Mouse (Mus musculus): Measurements from ENCODE around the gene Mrpl42. TPM values are rescaled to one million over a fixed set of nuclear protein-coding genes. Genes with fewer than 3 reads are reported as not detected.

The Mrpl42 gene
- polyA plus RNA-seq, 1 experiment from 2014 or later: 350 TPM

DNA sequence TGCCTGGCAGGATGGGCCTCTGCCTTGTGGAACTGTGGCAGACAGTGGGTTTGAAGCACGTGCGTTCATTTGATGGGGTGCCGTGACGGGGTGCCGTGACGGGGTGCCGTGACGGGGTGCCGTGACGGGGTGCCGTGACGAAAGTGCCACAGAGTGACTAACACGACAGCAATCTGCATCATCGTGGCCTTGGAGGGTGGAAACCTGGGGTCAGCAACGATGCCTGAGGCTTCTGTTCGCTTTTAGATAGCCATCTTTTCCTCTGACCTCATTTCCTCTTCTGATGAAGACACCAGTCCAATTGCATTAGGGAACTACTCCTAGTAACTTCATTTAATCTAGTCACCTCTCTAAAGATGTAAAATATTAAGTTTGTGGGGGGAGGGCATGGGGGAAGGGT is 53.8 kb downstream of the Mrpl42 start:
- Histone ChIP-seq H3K27ac (no peak overlapping the region), H3K9ac (no peak overlapping the region), H3K27me3 (replicated peaks) (no peaks in the 10 kb centered on the region), H3K36me3 (no peaks in the 10 kb centered on the region), H3K4me2 (no peak overlapping the region), H3K9me3 (no peaks in the 10 kb centered on the region), H3K4me1 (no peaks in the 10 kb centered on the region), H3K4me3 (replicated peaks) (no peak overlapping the region)
- WGBS: 92% methylated on average over 16 of the region's 16 CpGs
- ATAC-seq (ENCODE audit: insufficient read depth, low FRiP score, low read depth): no peak

DNA sequence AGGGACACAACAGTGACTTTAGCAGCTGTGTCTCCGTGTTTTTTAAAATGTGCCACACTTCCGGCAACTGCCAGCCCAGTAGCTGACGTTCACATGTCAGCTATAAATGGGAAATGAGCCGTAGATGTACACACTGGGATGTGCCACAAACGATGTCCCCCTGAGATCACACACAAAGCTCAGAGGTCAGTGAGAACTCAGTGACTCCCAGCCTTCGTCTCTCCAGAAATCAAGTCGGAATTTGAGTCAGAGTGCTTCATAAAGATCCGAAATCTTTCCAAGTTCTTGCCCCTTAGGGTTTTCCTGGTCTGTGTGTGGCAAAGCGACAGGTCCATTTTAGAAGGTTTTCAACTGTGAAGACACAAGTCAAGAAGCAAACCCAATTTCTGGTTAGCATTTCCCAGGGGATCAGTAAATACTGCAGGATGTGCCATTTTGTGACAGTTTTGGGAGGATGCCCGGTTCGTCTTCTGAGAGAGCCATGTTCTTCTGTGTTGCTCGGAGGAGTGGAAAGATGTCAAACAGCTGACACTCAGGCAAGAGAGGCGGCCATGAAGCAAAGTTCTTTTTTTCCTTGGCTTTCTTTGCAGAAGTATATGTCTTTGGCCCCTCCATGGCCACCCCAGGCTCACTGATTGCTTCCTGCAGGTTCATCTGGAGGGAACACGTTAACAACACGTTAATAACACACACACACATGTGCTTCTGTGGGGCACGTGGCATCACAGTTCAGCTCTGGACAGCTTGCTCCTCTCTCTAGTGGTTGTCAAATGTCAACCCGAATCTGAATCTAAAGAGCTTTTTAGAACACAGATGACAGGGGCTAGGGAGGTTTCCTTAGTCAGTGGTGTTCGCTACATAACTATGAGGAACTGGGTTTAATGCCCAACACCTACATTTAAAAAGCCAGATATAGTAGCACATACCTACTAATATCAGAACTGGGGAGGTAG is 56.4 kb downstream of the Mrpl42 start:
- ATAC-seq (ENCODE audit: insufficient read depth, low FRiP score, low read depth): no peak
- WGBS: 78% methylated on average over 18 of the region's 18 CpGs
- H3K9me3 ChIP-seq: no peaks in the 10 kb centered on the region
- no peak overlapping the region for H3K9ac ChIP-seq
- no peak overlapping the region for H3K4me3 ChIP-seq (replicated peaks)
- no peak overlapping the region for H3K4me2 ChIP-seq
- H3K4me1 ChIP-seq: no peaks in the 10 kb centered on the region
- no peaks in the 10 kb centered on the region for H3K27me3 ChIP-seq (replicated peaks)
- no peaks in the 10 kb centered on the region for H3K36me3 ChIP-seq
- H3K27ac ChIP-seq: no peak overlapping the region

DNA sequence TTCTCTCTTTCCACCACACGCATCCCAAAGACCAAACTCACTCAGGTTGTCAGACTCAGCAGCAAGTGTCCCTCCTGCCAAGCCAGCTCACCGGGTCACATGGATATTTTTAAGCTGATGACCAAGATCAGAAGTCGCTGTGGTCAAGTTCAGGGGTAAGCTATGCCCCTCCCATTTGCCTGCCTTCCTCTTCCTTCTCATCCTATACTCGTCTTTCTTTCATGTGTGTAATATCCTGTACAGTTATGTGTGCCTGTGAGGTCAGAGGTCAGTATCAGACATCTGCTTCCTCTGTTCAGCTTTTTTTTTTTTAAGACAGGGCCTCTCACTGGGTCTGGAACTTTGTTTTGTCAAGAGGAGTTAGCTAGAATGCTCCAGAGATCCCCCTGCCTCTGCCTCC is 59.4 kb downstream of the Mrpl42 start:
- no peaks in the 10 kb centered on the region for H3K36me3 ChIP-seq
- no peak overlapping the region for H3K4me3 ChIP-seq (replicated peaks)
- H3K9me3 ChIP-seq: no peaks in the 10 kb centered on the region
- no peaks in the 10 kb centered on the region for H3K27me3 ChIP-seq (replicated peaks)
- WGBS: 64% methylated on average over 4 of the region's 4 CpGs
- no peaks in the 10 kb centered on the region for H3K4me1 ChIP-seq
- no peak overlapping the region for H3K4me2 ChIP-seq
- no peak overlapping the region for H3K9ac ChIP-seq
- no peak overlapping the region for H3K27ac ChIP-seq
- no peak for ATAC-seq (ENCODE audit: insufficient read depth, low FRiP score, low read depth)

DNA sequence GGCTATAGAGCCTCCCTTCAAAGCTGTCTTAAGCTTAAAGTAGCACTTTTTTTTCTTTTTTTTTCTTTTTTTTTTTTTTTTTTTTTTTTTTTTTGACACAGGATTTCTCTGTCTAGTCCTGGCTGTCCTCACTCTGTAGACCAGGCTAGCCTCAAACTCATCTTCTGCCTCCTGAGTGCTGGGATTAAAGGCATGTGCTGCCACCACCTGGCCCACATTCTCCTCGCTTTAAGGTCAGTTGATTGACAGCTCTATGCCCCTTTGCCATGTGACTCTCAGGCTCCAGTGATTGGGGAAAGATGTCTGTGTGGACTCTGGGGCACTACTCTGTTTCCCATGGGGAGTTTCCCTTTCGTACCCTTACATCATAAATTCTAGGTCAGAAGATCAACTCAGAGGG is 61.2 kb downstream of the Mrpl42 start:
- 62% methylated on average over 2 of the region's 2 CpGs for WGBS
- Histone ChIP-seq H3K9ac (no peak overlapping the region), H3K4me3 (replicated peaks) (no peak overlapping the region), H3K4me1 (no peaks in the 10 kb centered on the region), H3K9me3 (no peaks in the 10 kb centered on the region), H3K36me3 (no peaks in the 10 kb centered on the region), H3K27me3 (replicated peaks) (no peaks in the 10 kb centered on the region), H3K4me2 (no peak overlapping the region), H3K27ac (no peak overlapping the region)
- ATAC-seq (ENCODE audit: insufficient read depth, low FRiP score, low read depth): no peak

DNA sequence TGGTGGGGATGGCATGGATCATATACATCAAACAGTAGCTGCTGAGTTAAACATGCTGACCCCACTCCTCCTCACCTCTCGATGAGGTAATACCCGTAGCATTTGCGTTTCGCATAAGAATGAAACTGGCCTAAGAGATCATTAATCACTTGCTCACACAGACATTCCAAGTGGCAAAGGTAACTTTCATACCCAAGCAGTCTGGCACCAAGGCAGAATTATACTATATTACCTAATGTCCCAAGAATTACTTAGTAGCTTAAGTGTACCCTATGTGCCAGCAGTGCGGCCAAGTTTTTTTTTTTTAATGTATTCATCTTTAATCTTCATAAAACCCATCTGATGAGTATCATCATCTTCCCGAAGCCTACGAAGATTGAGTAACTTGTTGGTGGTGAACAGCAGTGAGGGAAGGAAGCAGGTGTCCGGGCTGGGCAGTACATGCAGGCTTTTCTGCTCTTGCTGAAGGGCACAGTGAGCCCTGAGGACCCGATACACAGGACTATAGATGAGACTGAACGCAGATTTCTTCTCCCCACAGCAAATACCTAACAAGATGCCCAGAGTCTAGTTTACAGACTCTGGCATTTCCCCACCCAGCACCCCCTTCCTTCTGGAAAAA is 61.9 kb downstream of the Mrpl42 start:
- no peaks in the 10 kb centered on the region for H3K36me3 ChIP-seq
- ATAC-seq (ENCODE audit: insufficient read depth, low FRiP score, low read depth): no peak
- no peak overlapping the region for H3K27ac ChIP-seq

DNA sequence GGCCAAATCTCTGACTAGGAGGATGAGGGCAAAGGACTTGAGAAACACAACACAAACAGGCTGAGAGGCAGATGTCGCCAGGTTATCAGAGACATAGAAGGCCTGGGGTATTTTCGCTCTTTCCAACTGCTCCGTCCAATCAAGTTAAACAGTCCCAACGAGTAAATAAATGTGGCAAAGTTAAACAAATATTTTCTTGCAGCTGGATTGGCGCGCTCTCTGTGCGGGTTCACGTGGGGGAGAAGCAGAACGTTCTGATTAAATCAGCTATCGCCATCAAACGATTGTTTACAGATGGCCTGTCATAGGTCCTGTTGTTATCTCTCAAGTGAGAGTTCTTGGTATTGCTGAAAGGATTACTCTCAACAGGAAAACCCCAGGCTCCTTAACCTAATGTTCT is 62.8 kb downstream of the Mrpl42 start:
- Histone ChIP-seq H3K4me3 (replicated peaks) (no peak overlapping the region), H3K9ac (no peak overlapping the region), H3K36me3 (no peaks in the 10 kb centered on the region), H3K27ac (no peak overlapping the region), H3K4me2 (no peak overlapping the region), H3K9me3 (no peaks in the 10 kb centered on the region), H3K4me1 (no peaks in the 10 kb centered on the region), H3K27me3 (replicated peaks) (no peaks in the 10 kb centered on the region)
- ATAC-seq (ENCODE audit: insufficient read depth, low FRiP score, low read depth): no peak
- 16% methylated on average over 11 of the region's 11 CpGs for WGBS

More for the DNA sequence above, 61.9 kb downstream of the Mrpl42 start:
- H3K4me1 ChIP-seq: no peaks in the 10 kb centered on the region
- WGBS: 73% methylated on average over 10 of the region's 10 CpGs
- no peaks in the 10 kb centered on the region for H3K9me3 ChIP-seq
- H3K4me3 ChIP-seq (replicated peaks): no peak overlapping the region
- no peak overlapping the region for H3K4me2 ChIP-seq
- no peak overlapping the region for H3K9ac ChIP-seq
- H3K27me3 ChIP-seq (replicated peaks): no peaks in the 10 kb centered on the region

Other genes starting within 250 kb of the Mrpl42 start
- gene Cradd, start 177.8 kb downstream of the Mrpl42 start, polyA plus RNA-seq (2015; fragmentation: Nextera tagmentation; extraction: Ambion mirVana): 11.4 and 11.7 TPM in 2 replicates
- gene Socs2, start 84.8 kb downstream of the Mrpl42 start, polyA plus RNA-seq (2015; fragmentation: Nextera tagmentation; extraction: Ambion mirVana): 35.1 and 41.0 TPM in 2 replicates
- 284 and 313 TPM in 2 replicates for gene Ube2n, start 13.2 kb upstream of the Mrpl42 start, polyA plus RNA-seq (2015; fragmentation: Nextera tagmentation; extraction: Ambion mirVana)
- gene Nudt4, start 62.2 kb upstream of the Mrpl42 start, polyA plus RNA-seq (2015; fragmentation: Nextera tagmentation; extraction: Ambion mirVana): 61.9 and 63.7 TPM in 2 replicates
- 0.40 TPM in 1 of 2 replicates, not detected in the other for gene Anapc15-ps, start 171.5 kb upstream of the Mrpl42 start, polyA plus RNA-seq (2015; fragmentation: Nextera tagmentation; extraction: Ambion mirVana)

All from stomach, embryonic 15.5 days (tissue).